Mouse (Mus musculus) hindbrain, embryonic 11.5 days (tissue): ENCODE data around the gene Thsd7b. TPM values are rescaled to one million over a fixed set of nuclear protein-coding genes. Genes with fewer than 3 reads are reported as not detected.

Source experiments
- ATAC-seq: fragments of 200-750 bp; cut with Nextera tagmentation; 2 replicates; pipeline ENCODE4 v1.8.0; 2017; ENCODE audit warnings: mild to moderate bottlenecking, moderate TSS enrichment, moderate library complexity; ENCODE audit not compliant: low FRiP score
- DNase-seq: peaks from one replicate; pipeline ENCODE4 v3.0.0-alpha.2; 2015; ENCODE audit warnings: low spot score
- H3K27ac ChIP-seq: fragments of 300-500 bp; sonication (generic); 2 replicates; pipeline ENCODE4 v1.5.1; 2014; ENCODE audit warnings: mild to moderate bottlenecking, low read depth, low read length
- H3K27me3 ChIP-seq: fragments of 300-500 bp; sonication (generic); 2 replicates; pipeline ENCODE4 v1.6.1; 2014; ENCODE audit warnings: mild to moderate bottlenecking, low read length, moderate library complexity, mixed read lengths; ENCODE audit not compliant: control insufficient read depth, insufficient read depth
- H3K36me3 ChIP-seq: fragments of 300-500 bp; sonication (generic); 2 replicates; pipeline ENCODE4 v1.6.1; 2014; ENCODE audit warnings: mild to moderate bottlenecking, low read length, moderate library complexity, mixed read lengths; ENCODE audit not compliant: control insufficient read depth, insufficient read depth
- H3K4me1 ChIP-seq: fragments of 300-500 bp; sonication (generic); replicated peaks from 2 replicates; pipeline ENCODE4 v1.6.1; 2014; ENCODE audit warnings: low read length, mixed read lengths; ENCODE audit not compliant: control insufficient read depth, insufficient read depth
- H3K4me2 ChIP-seq: fragments of 300-500 bp; sonication (generic); replicated peaks from 2 replicates; pipeline ENCODE4 v1.6.1; 2014; ENCODE audit warnings: mild to moderate bottlenecking, low read depth, low read length
- H3K4me3 ChIP-seq: fragments of 300-500 bp; sonication (generic); 2 replicates; pipeline ENCODE4 v1.5.1; 2014; ENCODE audit warnings: low read depth, low read length
- H3K9ac ChIP-seq: fragments of 300-500 bp; sonication (generic); 2 replicates; pipeline ENCODE4 v1.6.1; 2014; ENCODE audit warnings: low read depth, low read length
- H3K9me3 ChIP-seq: fragments of 300-500 bp; sonication (generic); 2 replicates; pipeline ENCODE4 v1.6.1; 2016; ENCODE audit warnings: low read length; ENCODE audit not compliant: control insufficient read depth
- WGBS: fragments of 180-500 bp; shearing (Covaris S2); extraction: QIAGEN DNeasy Blood & Tissue Kit; methylation state at CpG from one replicate; pipeline ENCODE4 v1.1.7; 2014; 5-methylcytosine and 5-hydroxymethylcytosine counted together
- polyA plus RNA-seq: library from polyadenylated mRNA; unstranded; fragments of >200 nt; fragmentation: Nextera tagmentation; extraction: Ambion mirVana; gene quantifications from 2 replicates; pipeline ENCODE4 v1.2.1, GENCODE M21; 2014

Gene Thsd7b
- polyA plus RNA-seq, 1 experiment from 2014 or later: 14.0 TPM

GRCm38 (mm10) chr1:129484266-129485031 lies 211.3 kb downstream of the Thsd7b start:
- Histone ChIP-seq H3K9me3 (no peaks in the 10 kb centered on the region), H3K36me3 (no peaks in the 10 kb centered on the region), H3K4me1 (no peaks in the 10 kb centered on the region), H3K27ac (no peak overlapping the region), H3K27me3 (no peaks in the 10 kb centered on the region), H3K9ac (no peak overlapping the region), H3K4me3 (no peak overlapping the region), H3K4me2 (no peak overlapping the region)
- no peak for ATAC-seq
- no peak for DNase-seq
- 81% methylated on average over 5 of the region's 5 CpGs for WGBS

DNA sequence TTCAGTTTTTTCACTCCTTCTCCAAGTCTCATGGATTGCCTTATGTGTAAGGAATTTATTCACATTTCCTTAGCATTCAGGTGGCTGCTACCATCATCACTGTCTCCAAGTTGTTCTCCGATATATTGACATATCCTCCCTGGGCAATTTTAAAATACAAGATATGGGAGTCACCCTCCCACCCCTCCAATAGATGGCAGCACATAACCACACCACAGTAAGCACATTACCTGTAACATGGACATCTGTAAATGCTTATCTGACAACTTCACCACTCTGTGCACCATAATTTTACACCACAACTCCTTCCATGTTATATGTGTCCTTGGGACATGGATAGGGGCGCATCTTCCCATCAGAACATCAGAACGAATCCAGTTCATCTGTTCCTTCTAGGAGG lies 218.0 kb downstream of the Thsd7b start:
- no peak overlapping the region for H3K4me2 ChIP-seq
- H3K9me3 ChIP-seq: no peaks in the 10 kb centered on the region
- no peak overlapping the region for H3K27ac ChIP-seq
- 92% methylated on average over 3 of the region's 3 CpGs for WGBS
- no peak for ATAC-seq
- H3K27me3 ChIP-seq: no peaks in the 10 kb centered on the region
- no peaks in the 10 kb centered on the region for H3K36me3 ChIP-seq
- H3K4me3 ChIP-seq: no peak overlapping the region
- no peaks in the 10 kb centered on the region for H3K4me1 ChIP-seq
- no peak for DNase-seq
- no peak overlapping the region for H3K9ac ChIP-seq

- Histone ChIP-seq H3K4me1 (no peaks in the 10 kb centered on the region), H3K9ac (no peak overlapping the region), H3K27me3 (no peaks in the 10 kb centered on the region), H3K4me2 (no peak overlapping the region), H3K27ac (no peak overlapping the region), H3K9me3 (no peaks in the 10 kb centered on the region), H3K36me3 (no peaks in the 10 kb centered on the region), H3K4me3 (no peak overlapping the region)
- ATAC-seq (peak; percentile 73), DNase-seq (no peak)
- WGBS: 68% methylated on average over 1 of the region's 1 CpGs
Observed at GRCm38 (mm10) chr1:129493929-129494328, 220.8 kb downstream of the Thsd7b start.

GRCm38 (mm10) chr1:129501707-129502106 lies 228.6 kb downstream of the Thsd7b start:
- no peak for DNase-seq
- 84% methylated on average over 3 of the region's 3 CpGs for WGBS

GRCm38 (mm10) chr1:129516379-129516778 lies 243.3 kb downstream of the Thsd7b start:
- Histone ChIP-seq H3K9me3 (no peaks in the 10 kb centered on the region), H3K9ac (no peak overlapping the region), H3K4me2 (no peak overlapping the region), H3K4me1 (no peaks in the 10 kb centered on the region), H3K27me3 (no peaks in the 10 kb centered on the region), H3K27ac (no peak overlapping the region), H3K36me3 (no peaks in the 10 kb centered on the region), H3K4me3 (no peak overlapping the region)
- no peak for ATAC-seq
- 94% methylated on average over 1 of the region's 1 CpGs for WGBS
- no peak for DNase-seq

More at GRCm38 (mm10) chr1:129501707-129502106, 228.6 kb downstream of the Thsd7b start:
- no peaks in the 10 kb centered on the region for H3K36me3 ChIP-seq
- ATAC-seq: no peak
- H3K4me3 ChIP-seq: no peak overlapping the region
- H3K4me1 ChIP-seq: no peaks in the 10 kb centered on the region
- no peaks in the 10 kb centered on the region for H3K9me3 ChIP-seq
- no peak overlapping the region for H3K9ac ChIP-seq
- H3K27ac ChIP-seq: no peak overlapping the region
- no peaks in the 10 kb centered on the region for H3K27me3 ChIP-seq
- no peak overlapping the region for H3K4me2 ChIP-seq

- no peak overlapping the region for H3K4me2 ChIP-seq
- DNase-seq (no peak), ATAC-seq (no peak)
- H3K27me3 ChIP-seq: no peaks in the 10 kb centered on the region
- no peaks in the 10 kb centered on the region for H3K4me1 ChIP-seq
- no peak overlapping the region for H3K27ac ChIP-seq
- WGBS: 92% methylated on average over 5 of the region's 5 CpGs
- H3K9ac ChIP-seq: no peak overlapping the region
- H3K36me3 ChIP-seq: no peaks in the 10 kb centered on the region
- no peaks in the 10 kb centered on the region for H3K9me3 ChIP-seq
- H3K4me3 ChIP-seq: no peak overlapping the region
Observed at GRCm38 (mm10) chr1:129519751-129520150, 246.6 kb downstream of the Thsd7b start.

GRCm38 (mm10) chr1:129526967-129527366 lies 253.9 kb downstream of the Thsd7b start:
- Histone ChIP-seq H3K36me3 (no peaks in the 10 kb centered on the region), H3K9me3 (no peaks in the 10 kb centered on the region), H3K9ac (no peak overlapping the region), H3K4me1 (no peaks in the 10 kb centered on the region), H3K4me3 (no peak overlapping the region), H3K4me2 (no peak overlapping the region), H3K27me3 (no peaks in the 10 kb centered on the region), H3K27ac (no peak overlapping the region)
- no peak for DNase-seq
- 93% methylated on average over 2 of the region's 2 CpGs for WGBS
- ATAC-seq: no peak

DNA sequence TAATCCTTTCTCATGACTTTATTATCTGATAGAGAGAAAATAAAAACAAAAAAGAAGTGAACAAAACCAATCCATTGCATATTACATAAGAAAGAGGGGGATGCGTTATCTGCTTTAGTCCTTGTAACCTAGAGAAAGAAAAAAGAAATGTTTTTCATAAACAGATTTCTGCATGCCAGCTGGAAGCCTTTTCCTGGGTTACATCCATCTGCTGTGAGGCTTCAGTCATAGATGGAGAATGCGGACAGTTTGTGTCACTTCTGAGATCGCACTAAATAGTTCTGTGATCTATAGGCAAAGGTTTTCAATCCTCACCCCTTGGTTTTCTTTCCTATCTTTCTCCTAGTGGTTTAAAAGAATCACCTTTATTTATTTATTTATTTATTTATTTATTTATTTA lies 259.1 kb downstream of the Thsd7b start:
- Histone ChIP-seq H3K4me1 (no peaks in the 10 kb centered on the region), H3K4me2 (no peak overlapping the region), H3K27me3 (no peaks in the 10 kb centered on the region), H3K4me3 (no peak overlapping the region), H3K9ac (no peak overlapping the region), H3K27ac (no peak overlapping the region), H3K9me3 (no peaks in the 10 kb centered on the region), H3K36me3 (no peaks in the 10 kb centered on the region)
- ATAC-seq (no peak), DNase-seq (no peak)
- WGBS: 95% methylated on average over 3 of the region's 3 CpGs

GRCm38 (mm10) chr1:129538508-129538907 lies 265.4 kb downstream of the Thsd7b start:
- WGBS: 91% methylated on average over 2 of the region's 2 CpGs
- H3K4me2 ChIP-seq: no peak overlapping the region

More at GRCm38 (mm10) chr1:129538508-129538907, 265.4 kb downstream of the Thsd7b start:
- no peaks in the 10 kb centered on the region for H3K36me3 ChIP-seq
- no peak overlapping the region for H3K4me3 ChIP-seq
- H3K4me1 ChIP-seq: no peaks in the 10 kb centered on the region
- no peak overlapping the region for H3K9ac ChIP-seq
- H3K27me3 ChIP-seq: no peaks in the 10 kb centered on the region
- no peak for DNase-seq
- no peak overlapping the region for H3K27ac ChIP-seq
- H3K9me3 ChIP-seq: no peaks in the 10 kb centered on the region
- no peak for ATAC-seq
